Mouse (Mus musculus) adrenal gland, postnatal 4 days (tissue): ENCODE measurements at regions not wholly inside any gene's neighbourhood (a gene's known extent, or its start where the extent isn't known, plus 50 kb on each side); places are given as distances from the start of the nearest gene placed in this dataset.
A peak's percentile ranks its signal among the peaks of the same experiment; 100 is the strongest.
"Not testable (repeated sequence)": the region's sequence is repeated elsewhere in the genome, so short reads cannot be mapped to it uniquely, and the experiment has no call there.

Experiments
- DNase-seq, 2 experiments: peaks; one replicate each; pipeline ENCODE4 v3.0.0; 2021 to 2022; ENCODE audit warnings: low spot score in 2 of 2, mixed read lengths in 2 of 2

DNA sequence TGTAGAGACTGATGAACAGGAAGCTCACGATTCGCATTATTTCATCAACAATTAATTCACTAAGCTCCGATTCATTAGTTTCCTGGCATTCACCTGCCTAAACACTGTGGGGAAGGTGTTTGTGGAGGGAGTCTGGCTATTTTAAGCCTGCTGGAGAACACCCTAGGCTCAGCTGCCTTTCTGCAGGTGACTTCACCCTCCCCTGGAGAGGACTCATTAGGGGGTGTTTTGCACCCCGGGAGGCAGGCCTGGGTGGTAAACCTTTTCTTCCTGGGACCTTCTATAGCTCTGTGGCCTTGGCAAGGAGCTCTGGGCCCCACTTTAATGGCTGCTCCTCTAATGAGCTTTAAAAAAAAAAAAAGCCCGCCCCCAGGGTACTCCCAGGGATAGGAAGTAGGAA lies 55.4 kb upstream of the Bnc1 start:
- DNase-seq: no peak

DNA sequence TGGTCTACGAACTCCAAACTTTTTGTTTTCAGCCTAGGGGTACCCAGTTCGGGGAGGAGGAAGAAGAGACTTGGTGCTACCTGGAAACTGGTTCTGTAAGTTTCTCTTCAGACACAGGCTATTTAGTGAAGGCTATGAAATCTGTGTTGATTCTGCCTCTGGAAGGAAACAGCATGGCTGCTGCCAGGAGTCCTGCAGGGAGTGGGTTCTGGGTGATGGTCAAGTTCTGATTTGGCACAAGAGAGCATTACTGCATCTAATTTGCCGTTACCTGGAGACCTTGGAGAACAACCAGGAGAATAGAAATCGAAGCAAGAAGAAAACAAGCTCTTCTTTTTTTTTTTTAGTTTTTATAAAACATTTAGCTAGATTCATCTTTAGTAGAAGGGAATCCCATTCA lies 61.3 kb upstream of the Bnc1 start:
- no peak for DNase-seq

DNA sequence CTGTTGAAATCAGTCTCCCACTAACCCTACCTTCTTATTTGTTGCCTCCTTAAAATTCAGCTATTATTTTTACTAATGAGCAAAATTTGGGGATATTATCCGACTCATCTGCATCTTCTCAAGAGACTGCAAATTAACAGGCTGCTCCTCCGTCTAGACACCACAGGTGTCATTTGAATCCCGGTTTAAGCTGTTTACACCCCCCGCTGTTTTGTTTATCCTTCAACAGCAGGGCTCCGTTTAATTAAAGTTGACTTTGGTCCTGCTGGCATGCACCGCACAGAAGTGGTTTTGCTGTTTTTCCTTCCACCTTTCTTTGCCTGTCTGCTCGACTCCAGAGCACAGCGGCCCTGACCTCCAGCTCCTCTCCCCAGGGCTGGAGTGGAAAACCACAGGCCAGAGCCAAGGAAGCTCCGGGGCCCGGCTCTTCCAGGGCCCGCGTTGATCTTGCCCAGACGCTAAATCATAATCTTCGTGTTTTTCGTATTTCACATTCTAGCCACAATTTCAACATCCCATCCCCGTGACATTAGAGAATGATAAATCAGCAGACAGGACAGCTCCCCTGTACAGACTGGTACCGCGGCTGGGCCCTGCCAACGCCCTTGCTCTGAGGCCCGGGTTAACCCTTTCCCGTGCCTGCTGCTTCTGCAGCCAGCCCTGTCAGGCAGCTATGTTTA lies 64.6 kb upstream of the Bnc1 start:
- peak in 1 of 2 experiments; percentile 8 for DNase-seq

DNA sequence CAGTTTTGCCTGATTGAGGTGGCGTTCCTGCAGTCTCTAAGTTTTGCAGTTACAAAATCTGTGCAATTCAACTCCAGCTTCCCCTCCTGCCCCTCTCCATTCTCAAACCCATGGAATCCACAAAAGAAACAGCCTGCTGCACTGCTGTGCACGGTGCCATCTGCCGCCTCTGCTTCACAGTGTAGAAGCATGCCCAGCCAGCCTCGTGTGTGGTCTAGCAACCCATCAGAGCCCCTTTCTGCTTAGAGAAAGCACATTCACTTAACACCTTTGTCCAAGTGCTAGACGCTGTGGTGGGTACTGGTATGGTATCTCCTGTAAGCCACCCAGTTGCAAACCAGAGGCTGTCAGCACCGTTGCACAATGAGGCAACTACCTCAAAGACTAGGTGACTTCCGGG lies 71.3 kb upstream of the Bnc1 start:
- no peak for DNase-seq

DNA sequence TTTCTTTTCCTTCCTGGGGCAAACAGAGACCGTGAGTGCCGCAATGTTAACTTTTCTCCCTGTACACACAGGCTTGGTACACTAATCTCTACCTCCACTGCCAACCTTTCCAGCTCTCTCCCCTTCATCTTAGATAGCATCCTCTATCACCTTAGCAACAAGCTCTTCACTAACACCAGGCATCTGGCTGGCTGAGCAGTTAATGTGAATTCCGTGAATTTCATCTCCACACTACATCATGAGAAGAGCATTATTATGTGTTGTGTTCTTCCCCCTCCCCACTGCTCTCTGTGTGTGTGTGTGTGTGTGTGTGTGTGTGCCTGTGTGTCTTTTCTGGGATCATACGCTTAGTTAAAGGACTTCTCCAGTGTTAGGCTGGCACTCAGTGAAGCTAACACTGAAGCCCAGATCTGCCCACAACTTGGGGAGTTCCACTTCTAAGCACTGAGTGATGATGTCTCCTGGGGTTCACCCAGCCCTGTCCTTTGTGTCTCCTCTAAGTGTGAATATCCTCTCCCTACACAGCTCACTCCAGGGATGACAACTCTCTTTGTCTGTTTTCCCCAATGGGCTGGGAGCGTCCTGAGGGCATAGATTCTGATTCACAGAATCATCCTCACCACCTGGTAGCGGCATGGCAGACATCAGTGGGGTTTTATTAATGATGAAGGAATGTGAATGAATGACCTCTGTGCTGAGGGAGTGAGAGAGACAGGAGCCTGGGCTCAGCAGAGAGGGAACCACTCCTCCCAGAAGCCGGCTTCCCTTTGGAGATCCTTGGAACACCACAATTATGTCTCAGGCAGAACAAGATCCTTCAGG lies 77.7 kb upstream of the Bnc1 start:
- DNase-seq: no peak

DNA sequence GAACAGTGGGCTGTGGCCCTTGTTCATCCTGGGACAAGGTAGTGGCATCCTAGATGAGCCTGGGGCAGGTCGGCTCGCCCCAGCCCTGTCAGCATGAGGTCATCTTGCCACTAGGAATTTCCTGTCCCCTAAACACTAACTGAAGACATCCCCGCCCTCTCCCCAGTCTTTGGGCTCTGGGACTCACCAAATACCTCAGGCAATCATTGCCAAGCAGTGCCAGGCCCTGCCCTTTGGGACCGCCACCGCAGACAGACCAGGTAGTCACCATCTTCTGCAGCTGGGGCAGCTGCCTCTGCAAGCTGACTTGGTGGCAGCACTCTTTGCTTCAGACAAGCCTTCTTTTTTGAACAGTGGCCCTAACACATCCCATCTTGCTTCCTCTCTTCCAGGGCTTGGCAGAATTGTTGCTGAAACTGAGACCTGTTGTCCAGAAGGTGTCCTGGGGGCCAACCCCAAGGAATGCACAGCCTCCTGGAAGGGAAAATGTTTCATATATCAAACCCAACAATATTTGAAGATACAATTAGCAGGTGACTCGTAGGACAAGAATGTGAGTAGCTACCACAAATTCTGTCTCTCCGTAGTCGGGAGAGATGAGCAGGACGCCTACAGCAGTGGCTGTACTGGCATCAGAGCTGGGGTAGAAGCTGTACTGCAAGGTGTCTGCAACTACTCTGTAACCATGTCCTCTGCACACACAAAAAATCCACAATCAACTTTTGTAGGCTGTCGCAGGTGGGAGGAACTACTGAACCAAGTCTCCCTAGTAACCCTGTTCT lies 79.0 kb upstream of the Bnc1 start:
- no peak for DNase-seq

DNA sequence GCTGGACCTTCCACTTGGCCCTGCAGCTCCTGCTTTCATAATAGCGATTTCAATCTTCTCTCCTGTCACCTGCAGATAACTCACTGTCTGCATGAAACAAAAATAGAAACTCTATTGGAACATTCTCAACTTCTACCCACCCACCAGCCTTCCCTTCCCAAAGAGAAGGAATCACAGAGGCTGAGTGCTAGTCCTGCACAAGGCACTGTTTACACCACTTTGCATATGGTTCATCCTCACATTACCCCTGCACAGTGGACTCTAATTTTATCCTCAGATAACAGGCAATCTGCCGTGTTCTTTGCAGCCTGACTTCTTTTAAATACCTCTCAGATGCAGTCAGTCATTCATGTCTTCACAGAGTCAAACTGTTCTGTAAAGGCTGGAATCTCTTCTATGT lies 83.3 kb upstream of the Bnc1 start:
- DNase-seq: no peak

DNA sequence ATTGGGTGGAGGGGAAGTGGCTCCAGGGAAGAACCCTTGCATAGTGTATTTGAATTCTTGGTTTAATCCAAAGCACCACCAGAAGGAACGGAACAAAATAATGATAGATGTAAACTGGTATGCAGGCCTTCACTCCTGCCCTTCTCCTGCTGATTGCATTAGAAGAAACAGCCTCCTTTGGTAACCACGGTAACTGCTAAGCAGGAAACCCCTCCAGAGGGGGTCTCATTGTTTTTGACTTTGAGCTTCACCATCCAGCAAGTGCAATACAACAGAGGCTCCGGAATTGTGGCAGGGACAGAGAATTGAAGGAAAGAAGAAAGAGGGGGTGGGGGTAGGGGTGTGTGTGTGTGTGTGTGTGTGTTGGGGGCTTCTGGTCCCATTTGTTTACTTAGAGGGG lies 89.8 kb upstream of the Bnc1 start:
- DNase-seq: no peak

DNA sequence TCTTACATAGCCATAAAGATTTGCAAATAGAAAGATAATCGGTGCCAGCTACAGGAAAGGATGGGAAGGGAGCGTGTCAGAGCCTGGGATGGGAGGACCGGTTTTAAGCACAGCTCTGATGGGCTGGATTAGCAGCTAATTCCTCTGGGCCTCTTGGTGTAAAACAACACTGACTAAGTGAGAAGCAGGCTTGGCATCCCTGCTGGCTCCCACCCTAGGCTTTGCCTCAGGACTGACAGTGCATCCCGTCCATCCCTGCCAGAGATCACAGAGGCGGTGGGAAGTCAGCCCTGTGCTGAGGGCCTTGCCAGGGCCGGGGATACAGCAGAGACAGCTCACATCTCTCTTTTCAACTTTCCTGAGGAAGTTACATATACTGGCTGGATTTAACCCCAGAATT lies 90.8 kb upstream of the Sh3gl3 start:
- no peak for DNase-seq

DNA sequence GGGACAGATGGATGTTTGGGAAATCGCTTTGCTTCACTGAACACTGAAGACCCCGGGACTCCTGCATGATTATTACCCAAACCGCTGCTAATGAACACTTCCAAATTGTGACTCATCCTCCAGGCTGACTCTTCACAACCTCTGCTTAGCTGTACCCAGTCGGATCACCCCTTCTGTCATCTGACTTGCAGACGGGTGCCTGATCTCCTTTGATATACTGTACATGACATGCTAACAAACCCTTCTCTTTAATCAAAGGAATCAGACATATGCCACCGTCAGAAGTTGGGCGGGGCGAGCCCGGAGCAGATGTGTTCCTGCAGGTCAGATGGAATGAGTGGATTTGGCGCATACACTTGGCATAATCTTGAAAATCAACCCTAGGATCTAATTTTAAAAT lies 89.2 kb upstream of the Sh3gl3 start:
- DNase-seq: no peak

DNA sequence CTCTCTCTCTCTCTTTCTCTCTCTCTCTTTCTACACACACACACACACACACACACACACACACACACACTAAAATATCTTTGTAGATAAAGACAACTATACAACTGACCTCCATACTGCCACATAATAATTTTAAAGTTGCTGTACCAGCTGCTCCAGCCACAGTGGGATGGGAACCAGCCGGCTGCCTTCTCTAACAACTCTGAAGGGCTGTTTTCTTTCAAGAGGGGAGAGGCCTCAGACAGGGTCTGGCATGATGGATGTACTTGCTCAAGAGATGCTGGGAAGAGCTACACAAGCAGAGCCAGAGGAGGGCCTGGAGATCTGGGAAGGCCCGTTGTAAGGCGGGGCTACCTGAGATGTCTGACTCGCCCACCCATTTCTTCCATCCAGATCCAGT lies 88.4 kb upstream of the Sh3gl3 start:
- DNase-seq: no peak

DNA sequence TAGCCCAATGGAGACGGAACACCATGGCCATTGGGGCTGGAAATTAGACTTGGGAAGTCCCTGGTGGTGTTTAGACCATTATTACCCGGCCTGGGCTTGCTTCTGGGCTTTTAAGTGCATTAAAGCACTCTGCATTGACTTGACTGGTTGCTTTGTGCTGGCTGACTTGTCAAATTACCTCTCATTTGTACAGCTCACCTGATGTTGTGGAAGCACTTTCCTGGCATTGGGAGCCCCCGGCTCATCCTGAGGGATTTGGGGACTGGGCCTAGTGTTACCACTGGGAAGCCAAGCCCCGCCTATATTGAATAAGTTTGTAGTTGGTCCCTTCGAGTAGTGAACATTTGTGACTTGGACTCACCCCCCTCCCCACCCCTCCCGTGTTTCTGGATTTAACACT lies 75.5 kb upstream of the Sh3gl3 start:
- DNase-seq: no peak

DNA sequence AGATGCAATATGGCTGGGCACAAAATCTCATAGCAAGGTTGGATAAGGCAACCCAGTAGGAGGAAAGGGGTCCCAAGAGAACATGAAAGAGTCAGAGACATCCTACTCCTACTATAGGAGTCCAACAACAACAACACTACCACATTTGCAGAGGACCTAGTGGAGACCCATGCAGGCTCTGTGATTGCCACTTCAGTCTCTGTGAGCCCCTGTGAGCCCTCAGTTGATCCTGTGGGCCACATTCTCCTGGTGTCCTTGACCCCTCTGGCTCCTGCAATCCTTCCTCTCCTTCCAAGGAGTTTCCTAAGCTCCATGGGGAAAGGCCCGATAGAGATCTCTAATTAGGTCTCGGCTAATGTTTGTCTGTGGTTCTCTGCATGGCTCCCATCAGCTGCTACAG lies 72.3 kb upstream of the Sh3gl3 start:
- DNase-seq: no peak

DNA sequence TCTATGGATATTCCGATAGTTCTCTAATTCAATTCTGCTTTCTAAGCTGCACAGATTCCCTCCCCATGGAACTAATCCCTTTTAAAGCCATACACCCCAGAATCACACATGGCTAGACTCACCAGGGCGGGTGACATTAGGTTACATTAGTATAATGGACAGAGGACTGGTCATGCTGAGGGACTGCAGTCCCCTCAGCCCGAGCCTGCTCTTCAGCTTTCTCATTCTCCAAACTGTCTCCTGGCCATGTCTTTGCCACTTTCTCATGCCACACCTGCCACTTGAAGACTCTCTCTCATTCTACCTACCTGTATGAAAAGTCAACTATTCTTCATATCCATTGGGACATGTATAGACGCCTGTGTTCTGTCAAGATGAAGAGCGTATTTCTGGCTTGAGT lies 68.0 kb upstream of the Sh3gl3 start:
- DNase-seq: no peak

DNA sequence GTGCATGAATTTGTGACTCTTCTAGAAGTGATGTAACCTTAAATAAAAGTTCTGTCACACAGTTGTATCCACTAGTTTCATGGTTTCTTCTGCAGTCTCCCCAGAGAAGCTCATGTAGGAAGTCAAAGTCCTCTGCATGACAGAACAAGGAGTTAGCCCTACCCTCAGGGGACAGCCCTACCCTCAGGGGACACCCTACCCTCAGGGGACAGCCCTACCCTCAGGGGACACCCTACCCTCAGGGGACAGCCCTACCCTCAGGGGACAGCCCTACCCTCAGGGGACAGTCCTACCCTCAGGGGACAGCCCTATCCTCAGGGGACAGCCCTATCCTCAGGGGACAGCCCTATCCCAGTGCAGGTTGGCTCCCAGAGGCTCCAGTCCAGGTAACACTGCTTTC lies 64.5 kb upstream of the Sh3gl3 start:
- not testable (repeated sequence) for DNase-seq

DNA sequence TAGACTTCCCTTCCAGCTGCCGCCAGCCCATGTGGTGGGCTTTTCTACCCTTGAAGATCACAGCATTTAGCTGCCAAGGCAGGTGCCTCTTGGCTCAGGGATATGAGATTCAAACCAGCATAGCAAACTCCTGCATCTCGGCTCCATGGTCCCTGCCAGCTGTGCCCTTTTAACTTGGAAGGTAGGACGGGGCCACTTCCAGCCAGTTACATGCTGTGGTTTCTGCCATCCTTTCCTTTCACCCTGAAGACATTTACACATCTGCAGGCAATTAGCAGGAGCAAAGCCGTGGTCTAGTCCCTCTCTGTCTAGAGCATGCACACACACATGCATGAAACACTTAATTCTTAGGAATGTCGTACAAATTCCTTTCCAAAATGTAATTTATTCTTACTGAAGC lies 64.1 kb upstream of the Sh3gl3 start:
- no peak for DNase-seq

DNA sequence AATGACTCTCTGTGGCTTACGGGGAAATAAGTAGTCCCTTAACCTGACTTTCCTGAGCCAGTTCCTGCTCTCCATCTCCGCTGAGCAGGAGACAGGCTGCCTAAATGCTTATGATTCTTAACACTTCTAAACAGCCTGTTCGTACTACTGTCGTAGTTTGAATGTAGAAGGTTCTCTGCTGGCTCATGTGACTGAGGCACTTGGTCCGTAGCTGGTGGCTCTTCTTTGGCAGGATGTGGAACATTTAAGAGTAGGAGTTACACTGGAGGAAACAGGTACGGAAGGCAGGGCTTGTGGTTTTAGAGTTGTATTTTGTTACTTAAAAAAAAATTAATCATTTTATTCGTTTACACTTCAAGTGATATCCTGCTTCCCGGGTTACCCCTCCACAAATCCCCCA lies 63.7 kb upstream of the Sh3gl3 start:
- no peak for DNase-seq

DNA sequence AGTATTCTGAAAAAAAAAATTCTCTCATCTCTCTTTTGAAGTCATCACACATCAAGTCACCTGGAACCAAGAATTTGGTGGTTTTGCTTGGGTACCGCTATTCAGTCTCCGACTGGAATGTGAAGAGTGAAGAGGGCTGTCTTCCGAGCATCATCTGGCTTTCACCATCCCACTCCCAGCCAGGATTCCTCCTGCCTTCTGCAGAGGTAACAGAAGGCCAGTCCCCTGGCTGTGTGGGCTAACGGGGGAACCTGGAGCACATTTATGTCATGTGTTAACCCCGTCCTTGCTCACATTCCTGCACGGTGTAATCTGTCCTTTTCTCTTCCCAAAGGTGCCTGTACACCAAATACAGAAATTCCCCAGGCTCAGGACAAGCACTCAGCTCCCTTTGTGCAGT lies 61.6 kb upstream of the Sh3gl3 start:
- DNase-seq: no peak

DNA sequence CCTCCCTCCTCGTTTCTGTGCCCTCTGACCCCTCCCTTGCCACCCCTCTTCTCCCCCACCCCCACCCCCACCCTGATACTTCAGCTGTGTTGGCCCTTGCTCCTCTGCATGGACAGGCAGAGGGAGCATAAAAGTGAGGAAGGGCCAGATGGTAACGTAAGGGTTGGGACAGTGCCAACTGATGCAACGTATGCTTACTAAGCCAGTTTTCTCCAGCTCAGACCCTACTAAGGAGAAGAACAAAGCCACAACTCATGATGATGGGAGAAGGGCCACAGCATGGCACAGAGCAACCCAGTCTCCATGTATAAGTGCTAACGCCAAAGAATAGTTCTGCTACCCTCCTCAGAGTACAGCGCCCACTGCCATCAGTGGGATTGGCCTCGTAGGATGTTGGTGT lies 58.0 kb upstream of the Sh3gl3 start:
- no peak for DNase-seq

DNA sequence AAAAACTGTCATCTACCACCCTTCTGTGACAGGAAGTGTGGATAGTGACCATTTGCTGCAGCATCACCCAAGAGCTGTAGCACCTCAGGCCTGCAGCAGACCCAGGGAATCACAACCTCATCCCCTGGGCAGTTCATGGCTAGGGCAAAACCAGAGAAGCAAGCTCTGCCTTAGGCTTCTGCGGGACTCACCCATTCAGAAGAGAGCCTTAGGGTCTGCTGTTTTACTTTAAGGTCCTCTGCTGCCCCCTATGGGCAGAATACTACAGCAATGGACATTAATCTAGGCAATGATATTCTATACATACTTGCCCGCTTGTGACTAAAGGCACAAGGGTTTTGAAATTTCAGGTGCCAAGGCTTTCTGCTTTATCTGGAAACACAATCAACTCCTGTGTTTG lies 54.4 kb upstream of the Sh3gl3 start:
- peak; percentile 13 to 51 for DNase-seq

DNA sequence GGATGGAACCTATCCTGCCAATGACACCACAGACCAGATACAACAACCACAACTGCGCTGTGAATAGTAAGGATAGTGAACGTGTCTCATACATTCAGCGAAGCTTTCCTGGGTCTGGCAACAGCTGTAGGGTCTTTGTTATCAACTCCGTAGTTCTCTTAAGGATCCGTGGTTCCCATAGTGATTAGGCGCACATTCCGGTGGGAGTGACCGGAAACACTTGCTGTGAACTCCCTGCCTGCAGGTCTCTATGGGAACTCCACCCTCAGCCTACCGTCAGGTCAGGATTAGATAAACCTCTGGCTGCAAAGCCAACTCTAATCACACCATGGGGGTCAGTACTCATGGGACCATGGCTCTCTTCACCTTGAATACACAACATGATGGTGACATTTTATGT lies 53.8 kb upstream of the Sh3gl3 start:
- no peak for DNase-seq

DNA sequence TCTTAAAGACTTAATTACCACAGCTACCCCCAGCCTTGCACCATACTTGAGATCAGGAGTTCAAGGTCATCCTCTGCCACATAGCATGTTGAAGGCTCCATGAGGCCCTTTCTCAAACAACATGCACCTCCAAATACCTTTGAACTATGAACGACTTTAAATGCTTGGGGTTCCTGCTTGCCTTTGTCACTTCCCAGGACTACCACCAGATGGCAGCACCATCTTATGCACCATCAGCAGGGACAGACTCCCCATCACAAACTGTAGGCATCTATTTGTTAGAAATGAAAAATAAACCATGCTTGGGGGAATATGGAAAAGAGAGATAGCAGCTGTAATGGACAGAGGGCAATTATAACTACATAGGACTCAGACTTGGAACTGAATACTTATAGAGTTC lies 51.9 kb upstream of the Sh3gl3 start:
- DNase-seq: peak; percentile 10 to 21
